Mouse (Mus musculus): ENCODE results near the gene 2410015M20Rik. TPM values are rescaled to one million over a fixed set of nuclear protein-coding genes. Genes with fewer than 3 reads are reported as not detected.

The 2410015M20Rik gene
- polyA plus RNA-seq (2012; rRNA removed): 154 and 169 TPM in 2 replicates

DNA sequence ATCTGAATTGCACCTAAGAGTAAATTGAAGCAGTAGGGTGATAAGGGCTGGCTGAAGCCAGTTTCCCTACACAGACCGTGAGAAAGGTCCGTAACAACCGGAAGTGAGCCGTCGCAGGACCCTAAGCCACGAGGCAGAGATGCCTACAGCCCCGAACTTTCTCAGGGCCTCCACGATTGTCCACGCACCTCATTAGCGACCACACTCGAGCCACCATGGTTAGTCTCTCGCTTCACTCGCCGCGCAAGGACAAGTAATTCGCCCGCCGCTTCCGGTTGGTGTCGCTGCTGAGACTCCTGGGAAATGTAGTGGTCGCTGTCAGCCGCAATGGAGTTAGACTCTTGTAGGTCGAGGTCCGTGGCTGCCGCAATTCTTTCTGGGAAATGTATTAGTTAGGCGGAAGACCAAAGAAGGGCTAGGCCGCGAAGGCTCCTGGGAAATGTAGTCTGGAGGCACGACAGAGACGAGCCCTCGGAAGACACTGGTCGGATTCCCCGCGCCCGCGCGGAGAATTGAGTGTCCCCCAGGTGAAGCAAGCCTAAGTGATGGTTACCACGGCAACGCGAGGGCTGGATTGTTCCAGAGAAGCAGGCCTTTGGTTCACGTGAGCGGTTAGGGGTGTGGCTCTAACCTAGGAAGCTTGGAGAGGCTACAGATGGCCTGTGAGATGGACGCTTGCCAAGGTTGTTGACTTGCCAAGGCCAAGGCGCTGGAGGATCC is at the start of gene 2410015M20Rik:
TSS of gene 2410015M20Rik (minus strand) at position 320 of the 720 bp plus-strand sequence.
- peak; percentile 53; the same call in 1 of the 2 replicates for TF ChIP-seq CTCF (IDR thresholded peaks at IDR 0.05; ENCODE audit: borderline replicate concordance, insufficient read depth, low read depth, low read length)
- TF ChIP-seq POLR2A (IDR thresholded peaks at IDR 0.05; ENCODE audit: borderline replicate concordance, insufficient read depth, low read length): peak; percentile 91
- peaks cover 5% of the 10 kb centered on the region for H3K4me1 ChIP-seq (ENCODE audit: control insufficient read depth, insufficient read depth, low read length)
- WGBS: under 1% methylated on average over 44 of the region's 44 CpGs
- peak within 1 kb of the TSS; percentile 85 for H3K27ac ChIP-seq (ENCODE audit: insufficient read depth, low read length)
- no peaks in the 10 kb centered on the region for H3K27me3 ChIP-seq (ENCODE audit: control insufficient read depth, insufficient read depth, low read length)
- peak within 1 kb of the TSS; percentile 95 for H3K4me3 ChIP-seq (replicated peaks; ENCODE audit: insufficient read depth, low read depth, low read length)
- peak; percentile 97 to 99 for DNase-seq

DNA sequence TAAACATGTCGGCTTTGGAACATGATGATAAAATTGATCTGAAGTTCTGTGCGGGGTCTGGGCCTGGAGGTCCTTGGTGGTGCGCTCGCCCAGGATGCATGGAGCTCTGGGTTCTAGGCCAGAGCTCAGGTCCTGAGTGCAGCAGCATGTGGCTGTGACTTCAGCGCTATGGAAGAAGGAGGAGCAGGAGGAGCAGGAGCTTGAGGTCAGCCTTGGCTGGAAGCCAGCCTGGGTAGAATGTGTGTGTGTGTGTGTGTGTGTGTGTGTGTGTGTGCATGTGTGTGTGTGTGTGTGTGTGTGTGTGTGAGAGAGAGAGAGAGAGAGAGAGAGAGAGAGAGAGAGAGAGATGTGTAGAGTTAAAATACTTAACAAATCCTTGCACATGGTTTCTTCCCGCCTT is 46.6 kb upstream of the 2410015M20Rik start:
- WGBS: 72% methylated on average over 6 of the region's 6 CpGs
- Histone ChIP-seq H3K4me1 (ENCODE audit: control insufficient read depth, insufficient read depth, low read length) (no peaks in the 10 kb centered on the region), H3K4me3 (replicated peaks; ENCODE audit: insufficient read depth, low read depth, low read length) (no peak overlapping the region), H3K27ac (ENCODE audit: insufficient read depth, low read length) (no peak overlapping the region), H3K27me3 (ENCODE audit: control insufficient read depth, insufficient read depth, low read length) (no peaks in the 10 kb centered on the region)
- no peak for TF ChIP-seq POLR2A (IDR thresholded peaks at IDR 0.05; ENCODE audit: borderline replicate concordance, insufficient read depth, low read length)
- TF ChIP-seq CTCF (IDR thresholded peaks at IDR 0.05; ENCODE audit: borderline replicate concordance, insufficient read depth, low read depth, low read length): no peak
- DNase-seq: no peak

DNA sequence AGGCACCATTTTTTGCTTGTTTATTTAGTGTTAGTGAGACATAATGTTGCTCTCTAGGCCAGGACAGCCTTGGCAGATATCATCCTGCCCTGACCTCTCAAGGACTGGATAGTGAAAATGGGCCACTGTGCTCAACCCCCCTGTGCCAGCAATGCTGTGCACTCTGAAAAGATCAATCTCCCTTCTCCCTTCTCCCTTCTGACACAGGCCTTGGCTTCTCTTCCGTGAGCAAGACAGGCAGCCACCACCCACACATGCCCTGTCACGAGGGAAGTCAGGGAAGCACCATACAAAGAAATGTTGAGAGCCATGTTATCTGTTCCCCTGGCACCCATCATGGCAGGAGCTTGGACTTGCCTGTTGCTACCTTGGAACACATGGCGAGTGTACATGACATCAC is 45.7 kb upstream of the 2410015M20Rik start:
- Histone ChIP-seq H3K27me3 (ENCODE audit: control insufficient read depth, insufficient read depth, low read length) (no peaks in the 10 kb centered on the region), H3K4me1 (ENCODE audit: control insufficient read depth, insufficient read depth, low read length) (no peaks in the 10 kb centered on the region), H3K4me3 (replicated peaks; ENCODE audit: insufficient read depth, low read depth, low read length) (no peak overlapping the region), H3K27ac (ENCODE audit: insufficient read depth, low read length) (no peak overlapping the region)
- no peak for TF ChIP-seq POLR2A (IDR thresholded peaks at IDR 0.05; ENCODE audit: borderline replicate concordance, insufficient read depth, low read length)
- TF ChIP-seq CTCF (IDR thresholded peaks at IDR 0.05; ENCODE audit: borderline replicate concordance, insufficient read depth, low read depth, low read length): no peak
- 69% methylated on average over 3 of the region's 3 CpGs for WGBS
- DNase-seq: no peak

DNA sequence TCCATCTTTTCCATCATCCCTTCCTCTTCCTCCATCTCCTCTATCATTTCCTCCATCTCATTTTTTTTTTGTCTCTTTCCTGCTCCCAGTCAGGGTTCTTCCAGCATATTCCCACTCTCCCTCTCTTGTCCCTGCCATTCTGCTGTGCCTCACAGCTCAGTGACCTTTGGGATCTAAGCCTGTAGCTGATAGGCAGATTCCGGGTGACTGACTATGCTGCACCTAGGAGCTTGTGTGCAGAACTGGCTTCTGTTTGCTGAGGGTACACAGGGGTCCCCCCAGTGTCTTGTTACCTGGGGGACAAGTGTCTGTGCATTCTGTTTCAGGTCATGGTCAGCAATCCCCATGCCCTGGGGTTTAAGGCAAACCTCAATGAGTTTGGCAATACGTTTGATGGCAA is 45.2 kb upstream of the 2410015M20Rik start:
- Histone ChIP-seq H3K4me3 (replicated peaks; ENCODE audit: insufficient read depth, low read depth, low read length) (no peak overlapping the region), H3K27me3 (ENCODE audit: control insufficient read depth, insufficient read depth, low read length) (no peaks in the 10 kb centered on the region), H3K4me1 (ENCODE audit: control insufficient read depth, insufficient read depth, low read length) (no peaks in the 10 kb centered on the region), H3K27ac (ENCODE audit: insufficient read depth, low read length) (no peak overlapping the region)
- no peak for DNase-seq
- TF ChIP-seq CTCF (IDR thresholded peaks at IDR 0.05; ENCODE audit: borderline replicate concordance, insufficient read depth, low read depth, low read length) (no peak), POLR2A (IDR thresholded peaks at IDR 0.05; ENCODE audit: borderline replicate concordance, insufficient read depth, low read length) (no peak)
- WGBS: 77% methylated on average over 2 of the region's 2 CpGs

DNA sequence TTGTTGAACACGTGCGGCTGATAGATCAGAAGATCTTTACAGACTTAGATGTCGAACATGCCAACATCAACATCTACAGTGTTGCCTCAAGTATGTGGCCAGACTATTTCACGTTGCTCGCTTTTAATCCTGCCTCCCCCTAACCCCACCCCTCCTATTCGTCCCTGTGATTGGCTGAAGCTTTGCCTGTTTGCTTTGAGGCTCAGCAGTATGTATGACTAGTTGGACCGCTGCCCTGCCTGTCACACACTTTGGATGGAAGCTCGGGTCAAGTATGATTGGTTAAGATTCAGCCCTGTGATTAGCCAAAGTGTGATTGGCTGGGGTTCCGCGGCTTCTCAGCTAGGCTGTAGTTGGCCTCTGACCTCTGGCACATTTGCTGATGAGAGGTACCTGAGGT is 42.2 kb upstream of the 2410015M20Rik start:
- no peaks in the 10 kb centered on the region for H3K4me1 ChIP-seq (ENCODE audit: control insufficient read depth, insufficient read depth, low read length)
- TF ChIP-seq POLR2A (IDR thresholded peaks at IDR 0.05; ENCODE audit: borderline replicate concordance, insufficient read depth, low read length) (no peak), CTCF (IDR thresholded peaks at IDR 0.05; ENCODE audit: borderline replicate concordance, insufficient read depth, low read depth, low read length) (no peak)
- no peak overlapping the region for H3K27ac ChIP-seq (ENCODE audit: insufficient read depth, low read length)
- WGBS: 28% methylated on average over 10 of the region's 10 CpGs
- H3K4me3 ChIP-seq (replicated peaks; ENCODE audit: insufficient read depth, low read depth, low read length): no peak overlapping the region
- H3K27me3 ChIP-seq (ENCODE audit: control insufficient read depth, insufficient read depth, low read length): no peaks in the 10 kb centered on the region
- no peak for DNase-seq

DNA sequence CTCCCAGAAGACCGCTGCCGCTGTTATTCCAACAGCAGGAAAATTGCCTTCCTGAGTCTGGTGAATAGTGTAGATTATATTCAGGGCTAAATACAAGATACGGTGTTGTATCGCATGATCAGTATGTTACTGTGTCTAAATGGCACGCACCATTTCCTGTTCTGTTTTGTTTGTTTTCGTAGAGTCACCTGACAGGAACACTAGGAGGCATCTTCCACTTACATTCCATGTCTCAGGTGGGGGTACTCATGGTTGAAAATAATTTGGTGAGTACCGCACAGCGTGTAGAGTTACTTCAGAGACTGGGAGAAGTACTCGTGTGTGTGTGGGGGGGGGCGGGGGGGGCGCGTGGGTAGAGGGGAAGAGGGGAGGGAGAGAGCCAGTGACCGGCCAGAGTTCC is 38.0 kb upstream of the 2410015M20Rik start:
- TF ChIP-seq CTCF (IDR thresholded peaks at IDR 0.05; ENCODE audit: borderline replicate concordance, insufficient read depth, low read depth, low read length): no peak
- WGBS: 62% methylated on average over 12 of the region's 13 CpGs
- no peak overlapping the region for H3K4me3 ChIP-seq (replicated peaks; ENCODE audit: insufficient read depth, low read depth, low read length)
- no peaks in the 10 kb centered on the region for H3K27me3 ChIP-seq (ENCODE audit: control insufficient read depth, insufficient read depth, low read length)
- DNase-seq: no peak
- H3K4me1 ChIP-seq (ENCODE audit: control insufficient read depth, insufficient read depth, low read length): no peaks in the 10 kb centered on the region
- H3K27ac ChIP-seq (ENCODE audit: insufficient read depth, low read length): no peak overlapping the region

DNA sequence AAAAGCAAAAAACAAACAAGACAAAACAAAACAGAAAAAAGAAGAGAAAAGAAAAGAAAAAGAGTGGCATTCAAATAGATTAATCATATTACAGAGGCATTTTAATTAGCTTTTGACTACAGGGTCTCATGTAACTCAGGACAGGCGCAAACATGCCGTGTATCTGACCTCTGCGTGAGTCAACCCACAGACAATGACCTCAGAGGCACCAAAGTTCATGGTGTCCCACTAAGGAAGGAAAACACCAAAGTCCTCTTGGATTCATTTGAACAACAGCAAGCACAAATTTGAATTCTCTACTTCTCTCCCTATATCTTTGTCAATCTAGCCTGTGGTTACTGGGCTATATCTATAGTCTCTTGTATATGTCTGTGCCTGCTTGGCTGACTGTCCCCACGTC is 33.7 kb upstream of the 2410015M20Rik start:
- TF ChIP-seq POLR2A (IDR thresholded peaks at IDR 0.05; ENCODE audit: borderline replicate concordance, insufficient read depth, low read length): no peak
- TF ChIP-seq CTCF (IDR thresholded peaks at IDR 0.05; ENCODE audit: borderline replicate concordance, insufficient read depth, low read depth, low read length): no peak
- Histone ChIP-seq H3K27ac (ENCODE audit: insufficient read depth, low read length) (no peak overlapping the region), H3K4me3 (replicated peaks; ENCODE audit: insufficient read depth, low read depth, low read length) (no peak overlapping the region), H3K4me1 (ENCODE audit: control insufficient read depth, insufficient read depth, low read length) (no peaks in the 10 kb centered on the region), H3K27me3 (ENCODE audit: control insufficient read depth, insufficient read depth, low read length) (no peaks in the 10 kb centered on the region; the same call in 1 of the 2 replicates)
- WGBS: 82% methylated on average over 4 of the region's 4 CpGs
- DNase-seq: no peak

DNA sequence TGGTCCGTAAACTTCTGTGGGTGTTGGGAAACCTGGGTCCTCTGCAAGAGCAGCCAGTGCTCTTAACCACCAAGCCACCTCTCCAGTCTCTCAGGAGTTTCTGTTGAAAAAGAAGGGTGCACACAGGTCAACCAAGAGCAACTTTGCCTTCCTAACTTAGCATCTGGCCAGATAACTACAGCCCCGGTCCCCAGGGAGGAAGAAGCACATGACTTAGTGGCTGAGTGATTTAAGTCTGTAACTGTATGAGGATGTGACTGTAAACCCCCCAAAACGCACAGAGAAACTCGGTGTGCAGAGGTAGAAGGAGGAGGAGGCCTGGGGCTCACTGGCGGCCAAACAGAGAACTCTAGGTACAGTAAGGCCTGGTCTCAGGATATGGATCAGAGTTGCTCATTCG is 24.5 kb upstream of the 2410015M20Rik start:
- 74% methylated on average over 6 of the region's 6 CpGs for WGBS
- DNase-seq: no peak
- Histone ChIP-seq H3K4me3 (replicated peaks; ENCODE audit: insufficient read depth, low read depth, low read length) (no peak overlapping the region), H3K27ac (ENCODE audit: insufficient read depth, low read length) (no peak overlapping the region), H3K4me1 (ENCODE audit: control insufficient read depth, insufficient read depth, low read length) (no peaks in the 10 kb centered on the region), H3K27me3 (ENCODE audit: control insufficient read depth, insufficient read depth, low read length) (no peaks in the 10 kb centered on the region; the same call in 1 of the 2 replicates)
- no peak for TF ChIP-seq CTCF (IDR thresholded peaks at IDR 0.05; ENCODE audit: borderline replicate concordance, insufficient read depth, low read depth, low read length)
- TF ChIP-seq POLR2A (IDR thresholded peaks at IDR 0.05; ENCODE audit: borderline replicate concordance, insufficient read depth, low read length): no peak

Data from cerebellum, adult 2 months (tissue).